Mouse (Mus musculus): ENCODE results near the gene Nexn. TPM values are rescaled to one million over a fixed set of nuclear protein-coding genes. Genes with fewer than 3 reads are reported as not detected.
"Not testable (repeated sequence)": the region's sequence is repeated elsewhere in the genome, so short reads cannot be mapped to it uniquely, and the experiment has no call there.

The Nexn gene
- total RNA-seq (2015) (not detected in 2 replicates), total RNA-seq (2017) (not detected in 2 replicates)

DNA sequence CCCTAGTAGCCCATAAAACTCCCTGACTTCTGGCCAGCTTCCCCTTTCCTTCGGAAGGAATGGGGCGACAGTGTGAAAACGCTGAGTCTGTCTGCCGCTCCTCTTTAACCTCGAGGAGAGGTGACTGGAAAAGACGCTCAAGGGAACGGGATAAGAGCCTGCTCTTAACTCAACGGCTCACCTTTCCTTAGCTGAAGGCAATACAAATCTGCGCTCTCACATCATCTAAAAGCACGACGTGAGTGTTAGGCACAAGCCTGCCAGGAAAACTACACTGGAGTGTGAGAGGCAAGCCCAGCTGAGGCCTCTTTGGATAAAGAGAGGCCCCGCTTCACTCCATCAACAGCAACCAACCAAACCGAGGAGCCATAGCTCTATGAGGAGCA lies at the start of gene Nexn:
Gene Nexn (minus strand): TSS at position 315 of the 386 bp plus-strand sequence.
- no peak for ATAC-seq (ENCODE audit: poor library complexity, severe bottlenecking)

DNA sequence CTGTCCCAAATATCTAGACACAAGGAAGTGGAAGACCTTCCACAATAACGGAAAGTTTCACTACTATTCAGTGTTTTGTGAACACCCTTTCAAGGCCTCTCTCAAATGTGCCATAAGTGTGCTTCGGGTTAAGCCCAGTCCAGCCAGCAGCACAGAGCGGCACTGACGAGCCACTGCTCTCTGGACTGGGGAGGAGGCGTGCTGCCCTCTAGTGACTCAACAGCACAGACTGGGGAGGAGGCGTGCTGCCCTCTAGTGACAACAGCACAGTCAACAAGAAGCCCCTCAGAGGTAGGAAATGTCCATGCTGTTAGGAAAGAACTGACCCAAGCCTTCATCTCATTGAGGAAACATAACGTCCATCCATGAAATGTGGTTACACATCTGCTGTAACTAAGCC lies 49.5 kb upstream of the Nexn start:
- ATAC-seq (ENCODE audit: poor library complexity, severe bottlenecking) = peak; percentile 100

DNA sequence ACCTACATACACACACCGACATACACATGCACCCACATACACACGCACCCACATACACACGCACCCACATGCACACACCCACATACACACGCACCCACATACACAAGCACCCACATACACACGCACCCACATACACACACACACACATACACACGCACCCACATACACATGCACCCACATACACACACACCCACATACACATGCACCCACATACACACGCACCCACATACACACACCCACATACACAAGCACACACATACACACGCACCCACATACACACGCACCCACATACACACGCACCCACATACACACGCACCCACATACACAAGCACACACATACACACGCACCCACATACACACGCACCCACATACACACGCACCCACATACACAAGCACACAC lies 48.5 kb upstream of the Nexn start:
- not testable (repeated sequence) for ATAC-seq (ENCODE audit: poor library complexity, severe bottlenecking)

DNA sequence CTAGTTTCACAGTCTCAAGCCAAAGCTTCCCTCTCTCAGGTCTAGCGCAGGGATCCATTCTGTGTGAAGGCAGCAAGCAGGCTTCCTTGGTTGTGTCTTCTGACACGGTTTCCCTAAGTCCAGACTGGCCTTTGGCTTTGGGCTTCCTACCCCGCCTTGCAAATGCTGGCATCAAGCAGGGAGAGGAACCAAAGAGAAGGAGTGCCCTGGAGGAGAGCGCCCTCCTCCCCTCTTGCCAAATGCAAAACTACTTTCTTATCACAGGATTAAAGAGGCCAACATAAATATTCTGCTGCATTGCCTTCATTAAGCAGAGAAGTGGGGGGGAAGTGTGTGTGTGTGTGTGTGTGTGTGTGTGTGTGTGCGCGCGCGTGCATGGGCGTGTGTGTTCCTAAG lies 43.1 kb upstream of the Nexn start:
- ATAC-seq (ENCODE audit: poor library complexity, severe bottlenecking) = no peak

DNA sequence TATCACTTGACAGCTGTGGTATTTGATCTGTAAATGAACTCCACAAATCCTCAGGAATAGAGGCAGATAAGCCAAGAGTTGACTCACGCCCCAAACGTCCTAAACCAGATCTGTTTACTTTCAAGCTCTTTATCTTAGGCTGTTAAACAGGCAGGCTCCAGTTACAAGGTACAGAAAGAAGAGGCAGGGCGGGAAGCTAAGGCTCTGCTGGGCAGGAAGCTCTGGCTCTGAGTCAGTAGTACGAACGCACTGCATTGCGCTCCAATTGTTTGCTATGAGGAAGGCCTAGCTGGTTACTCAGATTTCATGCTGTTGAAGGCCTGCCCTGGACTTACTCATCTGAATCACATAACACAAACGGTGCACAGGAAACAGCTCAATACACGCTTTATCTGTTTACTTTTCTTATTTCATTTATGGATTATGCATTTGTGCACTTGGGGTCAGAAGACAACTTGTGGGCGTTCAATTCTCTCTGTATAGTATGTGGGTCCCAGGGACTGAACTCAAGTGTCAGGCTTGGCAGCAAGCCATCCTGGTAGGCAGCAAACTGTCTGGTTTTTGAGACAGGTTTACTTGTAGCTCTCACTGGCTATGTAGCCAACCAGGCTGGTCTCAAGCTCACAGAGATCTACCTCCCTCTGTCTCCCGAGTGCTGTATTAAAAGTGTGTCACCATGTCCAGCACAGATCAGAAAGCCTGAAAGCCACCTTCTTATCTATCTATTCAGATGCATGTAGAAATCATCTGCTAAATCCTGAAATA lies 42.5 kb upstream of the Nexn start:
- ATAC-seq (ENCODE audit: poor library complexity, severe bottlenecking) = no peak

DNA sequence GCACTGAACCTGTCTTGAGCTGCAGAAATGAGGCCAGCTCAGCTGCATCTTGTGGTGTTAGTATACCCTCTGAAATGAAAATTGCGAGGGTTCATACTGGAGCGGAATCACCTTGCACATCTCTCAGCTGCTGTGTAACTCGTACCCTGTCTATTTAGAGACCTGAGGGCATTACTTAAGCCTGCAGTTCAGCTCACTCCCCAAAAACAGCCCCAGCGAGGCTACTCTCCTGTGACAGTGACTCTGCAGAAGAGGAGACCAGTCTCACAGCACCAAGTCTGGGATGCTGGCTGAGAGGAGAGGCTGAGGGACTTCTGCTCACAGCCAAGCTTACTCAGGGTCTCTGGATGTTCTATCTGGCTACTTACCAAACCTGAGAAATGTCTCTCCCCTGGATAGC lies 39.8 kb upstream of the Nexn start:
- no peak for ATAC-seq (ENCODE audit: poor library complexity, severe bottlenecking)

DNA sequence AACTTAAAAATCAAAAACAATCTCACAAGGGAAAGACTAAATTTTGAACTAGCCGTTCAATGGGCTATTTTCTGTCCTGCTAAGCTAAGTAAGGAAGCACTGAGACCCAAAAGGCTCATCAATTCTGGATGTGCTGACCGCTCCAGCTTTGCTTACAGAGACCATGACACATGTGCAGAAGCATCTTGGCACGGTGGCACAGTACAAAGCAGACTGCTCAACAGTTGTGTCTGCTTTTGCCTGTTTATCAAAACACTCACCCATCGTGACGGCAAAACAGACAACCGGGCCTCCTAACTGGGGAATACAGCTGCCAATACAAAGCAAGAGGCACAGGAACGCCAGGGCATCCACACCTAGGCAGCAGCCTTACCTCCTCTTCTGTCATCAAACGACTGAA lies 38.9 kb upstream of the Nexn start:
- no peak for ATAC-seq (ENCODE audit: poor library complexity, severe bottlenecking)

DNA sequence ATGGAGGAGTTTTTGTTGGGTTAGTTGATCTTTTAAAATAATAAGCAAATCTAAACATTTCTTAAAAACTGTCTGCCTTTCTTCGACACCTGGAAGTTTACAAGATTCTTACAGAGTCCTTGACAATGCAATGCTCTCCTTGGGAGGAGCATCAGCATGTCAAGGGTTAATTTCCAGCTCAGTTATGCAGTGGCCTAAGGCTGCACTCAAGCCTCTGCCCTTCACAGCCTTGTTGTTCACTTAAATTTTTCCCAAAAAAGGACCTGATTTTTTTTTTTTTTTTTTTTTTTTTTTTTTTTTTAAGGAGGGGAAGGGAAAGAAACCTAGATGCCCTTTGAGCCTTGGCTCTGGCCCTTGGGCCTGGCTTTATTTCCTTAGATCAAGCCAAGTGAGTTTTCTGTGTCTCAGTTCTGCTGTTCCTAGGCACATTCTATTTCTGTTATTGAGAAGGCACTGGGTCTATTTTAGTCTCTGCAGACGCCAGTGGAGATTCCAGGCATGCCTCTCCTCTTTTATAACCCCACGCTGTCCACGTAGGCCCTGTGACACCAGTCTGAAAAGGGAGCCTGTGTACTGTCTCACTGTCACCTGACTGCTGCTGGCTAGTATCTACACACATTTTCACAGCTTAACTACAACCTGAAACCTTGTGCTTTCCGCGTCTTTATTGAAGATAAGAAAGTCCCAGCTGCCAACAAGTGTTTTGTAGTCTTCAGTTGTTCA lies 38.1 kb upstream of the Nexn start:
- ATAC-seq (ENCODE audit: poor library complexity, severe bottlenecking) = no peak

DNA sequence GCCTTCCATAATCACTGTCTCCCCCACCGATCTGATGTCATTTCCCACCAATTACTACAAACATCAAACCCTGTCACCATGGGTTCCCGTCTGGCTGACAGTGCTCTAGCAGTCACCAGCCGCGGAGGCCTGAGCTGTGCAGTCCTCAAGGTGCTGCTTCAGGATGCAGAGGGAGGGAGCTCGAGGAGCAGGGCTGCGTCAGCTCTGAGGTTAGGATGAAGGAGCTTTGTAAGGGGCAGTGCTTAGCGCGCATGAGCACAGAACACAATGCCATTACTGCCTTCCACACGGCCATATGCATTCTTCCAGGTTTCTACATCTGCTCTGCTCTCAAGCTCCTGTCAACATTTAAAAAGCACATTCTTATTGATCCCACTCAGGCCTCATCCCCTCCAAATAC lies 36.8 kb upstream of the Nexn start:
- no peak for ATAC-seq (ENCODE audit: poor library complexity, severe bottlenecking)

DNA sequence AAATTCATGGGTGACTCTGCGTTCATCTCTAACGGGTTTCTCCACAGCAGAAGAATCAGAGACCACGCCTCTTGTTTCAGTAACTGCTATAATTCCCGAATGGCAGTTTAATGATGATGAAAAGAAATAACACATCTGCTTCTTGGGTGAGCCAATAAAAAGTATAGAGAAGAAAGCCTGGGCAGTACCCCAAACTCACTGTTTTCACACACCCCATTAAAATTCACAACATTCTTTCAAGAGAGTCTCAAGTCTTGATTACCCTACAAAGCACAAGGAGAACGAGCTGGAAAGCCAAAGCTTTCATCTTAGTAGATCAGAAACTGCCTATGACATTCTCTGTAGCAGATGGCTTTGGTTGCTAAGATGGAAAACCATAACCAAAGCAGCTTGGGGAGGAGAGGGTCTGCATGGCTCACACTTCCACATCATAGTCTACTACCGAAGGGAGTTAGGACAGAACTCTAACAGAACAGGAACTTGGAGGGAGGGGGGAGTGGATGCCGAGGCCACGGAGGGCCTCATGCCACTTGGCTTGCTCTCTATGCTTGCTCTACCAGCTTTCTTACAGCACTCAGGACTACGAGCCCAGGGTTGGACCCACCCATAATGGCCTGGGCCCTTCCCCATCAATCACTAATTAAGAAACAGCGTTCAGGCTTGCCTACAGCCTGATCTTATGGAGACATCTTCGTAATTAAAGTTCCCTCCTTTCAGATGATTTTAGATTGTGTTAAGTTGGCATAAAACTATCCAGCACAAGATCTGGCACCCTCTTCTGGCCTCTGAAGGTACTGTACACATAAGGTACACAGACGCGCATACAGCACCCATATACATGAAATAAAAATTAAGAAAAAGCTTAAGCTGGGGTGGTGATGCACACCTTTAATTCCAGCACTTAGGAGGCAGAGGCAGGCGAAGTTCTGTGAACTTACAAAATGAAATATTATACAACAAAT lies 34.5 kb upstream of the Nexn start:
- 0 out of 2 replicates have a peak, but pooled peaks have one; percentile 24 for ATAC-seq (ENCODE audit: poor library complexity, severe bottlenecking)

DNA sequence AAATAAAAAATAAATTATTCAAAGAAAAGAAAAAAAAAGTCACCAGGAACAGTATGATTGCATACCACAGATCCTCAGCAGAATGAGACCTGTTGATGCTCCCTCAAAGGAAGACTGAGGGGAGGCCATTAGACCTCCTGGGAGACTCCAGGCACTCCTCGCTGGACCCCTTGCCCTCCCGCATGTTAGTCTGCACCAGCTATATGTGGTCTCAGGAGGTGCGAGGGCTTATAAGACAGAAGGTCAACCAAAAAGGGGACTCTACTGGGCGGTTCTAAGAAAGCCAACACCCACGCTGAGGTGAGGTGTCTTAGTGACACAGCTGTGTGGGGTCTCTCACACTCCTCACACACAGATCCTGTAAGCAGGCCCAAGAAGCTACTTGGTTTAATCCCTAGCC lies 29.7 kb upstream of the Nexn start:
- ATAC-seq (ENCODE audit: poor library complexity, severe bottlenecking) = no peak

DNA sequence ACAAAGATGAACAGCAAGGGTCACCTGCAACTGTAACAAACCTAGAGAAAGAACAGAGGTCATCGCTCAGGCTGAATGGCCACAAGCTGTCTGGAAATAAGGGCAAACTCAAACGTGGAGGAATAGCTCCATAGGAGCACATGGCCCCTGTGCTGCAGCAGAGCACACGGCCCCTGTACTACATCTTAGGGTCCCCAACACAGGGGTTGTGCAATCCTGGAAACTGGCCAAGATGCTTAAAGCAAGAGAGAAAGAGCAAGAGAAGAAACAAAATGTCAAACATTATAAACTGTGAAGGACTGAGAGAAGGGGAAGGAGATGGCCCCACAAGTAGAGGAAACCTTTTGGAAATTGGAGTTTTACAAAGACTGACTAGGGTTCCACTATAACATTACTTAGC lies 28.2 kb upstream of the Nexn start:
- ATAC-seq (ENCODE audit: poor library complexity, severe bottlenecking) = no peak

DNA sequence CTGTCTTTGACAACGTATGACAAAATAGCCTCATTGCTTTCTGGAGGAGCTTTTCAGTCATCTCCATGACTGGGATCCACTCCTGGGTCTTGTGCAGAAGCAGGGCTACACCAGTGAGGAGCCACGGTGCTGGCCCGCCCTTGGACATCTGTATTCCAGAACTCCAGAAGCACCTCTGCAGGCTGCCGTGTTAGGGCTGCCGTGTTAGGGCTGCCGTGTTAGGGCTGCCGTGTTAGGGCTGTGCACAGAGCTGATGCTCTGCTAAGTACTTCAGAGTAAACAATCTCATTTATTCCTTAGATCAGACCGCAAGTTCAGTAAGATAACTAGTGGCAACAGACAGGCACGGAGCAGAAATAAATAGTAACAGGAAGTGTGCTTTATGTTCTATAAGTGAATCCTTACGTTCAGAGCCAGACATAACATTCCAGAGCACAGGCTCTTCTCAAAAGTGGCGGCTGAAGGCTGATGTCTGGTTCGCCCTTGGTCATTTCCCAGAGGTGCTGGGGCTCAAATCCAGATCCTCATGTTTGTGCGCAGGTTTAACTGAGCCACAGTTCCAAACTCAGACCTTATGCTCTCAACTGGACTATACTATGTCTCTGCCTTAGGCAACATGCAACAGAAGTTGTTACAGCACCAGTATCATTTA lies 27.5 kb upstream of the Nexn start:
- no peak for ATAC-seq (ENCODE audit: poor library complexity, severe bottlenecking)

DNA sequence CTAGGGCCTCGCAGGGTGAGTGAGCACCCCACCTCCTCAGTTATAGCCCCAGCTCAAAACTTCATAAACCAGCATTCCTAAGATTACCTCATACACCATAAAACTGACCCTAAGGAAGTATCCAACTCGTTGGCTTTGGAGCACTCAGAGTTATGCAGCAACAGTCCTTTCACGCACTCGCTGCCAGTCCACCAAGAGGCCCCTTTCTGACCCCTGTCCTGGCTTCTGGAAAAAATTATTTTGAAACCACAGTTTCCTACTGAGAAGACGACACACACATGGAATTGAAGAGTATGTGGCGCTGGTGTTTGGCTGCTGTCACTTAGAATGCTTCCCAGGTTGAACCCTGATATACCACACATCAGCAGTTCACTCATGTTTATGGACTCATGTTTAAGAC lies 25.7 kb upstream of the Nexn start:
- no peak for ATAC-seq (ENCODE audit: poor library complexity, severe bottlenecking)

DNA sequence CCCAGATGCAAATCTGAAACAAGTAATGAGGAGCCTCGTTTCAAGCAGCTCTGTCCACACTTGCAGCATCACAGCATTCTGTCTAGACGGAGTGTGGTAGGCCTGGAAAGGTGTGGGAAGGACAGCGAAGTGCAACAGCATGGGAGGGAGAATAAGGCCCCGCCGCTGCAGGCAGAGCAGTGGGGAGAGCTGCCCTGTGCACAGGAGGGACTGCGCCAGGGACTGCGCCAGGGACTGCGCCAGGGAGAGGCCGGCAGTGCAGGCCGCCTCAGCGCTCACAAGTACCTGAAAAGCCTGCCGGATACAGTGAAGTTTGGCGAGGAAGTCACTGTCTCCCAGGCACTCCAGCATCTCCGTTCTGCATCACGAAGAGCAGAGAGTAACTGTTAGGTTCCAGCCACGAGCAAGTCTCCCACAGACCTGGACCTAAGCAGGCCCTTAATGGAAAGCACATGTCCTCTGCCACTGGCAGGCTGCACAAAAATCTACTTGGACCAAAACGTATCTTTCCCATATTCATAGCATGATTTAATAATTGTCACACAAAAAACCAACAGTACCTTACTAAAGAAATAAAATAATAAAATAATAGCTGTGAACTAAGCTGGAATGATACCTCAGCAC lies 24.1 kb upstream of the Nexn start:
- ATAC-seq (ENCODE audit: poor library complexity, severe bottlenecking) = no peak

DNA sequence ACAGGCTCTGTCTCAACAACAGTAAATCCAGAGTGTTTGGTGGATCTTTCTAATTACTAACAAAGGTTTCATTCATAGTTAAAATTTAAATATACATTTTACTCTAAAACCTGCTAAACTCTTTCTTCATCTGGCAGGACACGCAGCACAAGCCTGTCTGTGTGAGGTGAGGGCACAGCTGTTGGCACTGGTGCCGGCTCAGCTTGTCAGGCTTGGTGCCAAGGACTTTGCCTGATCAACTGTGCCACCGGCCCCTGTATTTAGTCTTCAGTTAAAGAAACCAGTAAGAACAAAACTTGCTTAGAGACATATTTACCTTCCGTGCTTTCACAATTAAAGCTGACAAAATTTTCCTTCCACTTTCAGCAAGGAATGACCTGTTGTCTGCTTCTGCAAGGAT lies 22.6 kb upstream of the Nexn start:
- no peak for ATAC-seq (ENCODE audit: poor library complexity, severe bottlenecking)

DNA sequence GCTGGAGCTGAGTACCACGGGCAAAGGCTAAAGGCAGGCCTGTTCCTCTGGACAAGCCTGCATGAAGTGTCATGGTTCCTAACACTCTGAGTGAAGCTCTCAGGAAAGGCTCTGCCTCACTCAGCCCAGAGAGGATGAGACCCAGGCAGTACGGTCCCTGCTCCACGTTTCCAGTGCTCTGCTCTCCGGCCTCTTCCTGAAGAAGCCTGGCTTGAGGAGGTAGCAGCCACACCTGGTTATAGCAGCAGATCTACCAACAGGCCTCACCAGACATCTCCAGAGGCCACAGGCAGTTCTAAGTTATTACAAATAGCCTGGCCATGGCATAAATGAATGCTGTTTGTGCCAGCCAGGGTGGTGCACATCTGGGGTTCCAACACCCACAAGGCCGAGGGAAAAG lies 22.1 kb upstream of the Nexn start:
- no peak for ATAC-seq (ENCODE audit: poor library complexity, severe bottlenecking)

DNA sequence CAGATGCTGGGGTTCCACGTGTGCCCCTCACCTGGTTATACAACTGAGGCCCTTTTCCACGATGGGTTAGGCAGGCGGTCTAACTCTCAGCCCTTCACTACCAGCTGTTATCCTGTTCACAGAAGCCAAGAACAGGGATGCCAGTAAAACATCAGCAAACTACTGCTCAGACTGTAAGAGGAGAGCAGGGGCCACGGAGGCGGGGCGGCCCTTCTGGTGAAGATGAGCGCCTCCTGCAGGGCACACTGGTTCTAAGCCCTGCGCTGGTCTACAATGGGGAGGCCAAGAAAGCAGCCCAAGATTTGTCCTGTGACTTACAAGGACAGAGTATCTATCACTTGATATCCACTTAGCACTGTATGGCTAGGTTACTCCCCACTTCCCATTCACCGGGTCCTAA lies 21.7 kb upstream of the Nexn start:
- ATAC-seq (ENCODE audit: poor library complexity, severe bottlenecking) = no peak

DNA sequence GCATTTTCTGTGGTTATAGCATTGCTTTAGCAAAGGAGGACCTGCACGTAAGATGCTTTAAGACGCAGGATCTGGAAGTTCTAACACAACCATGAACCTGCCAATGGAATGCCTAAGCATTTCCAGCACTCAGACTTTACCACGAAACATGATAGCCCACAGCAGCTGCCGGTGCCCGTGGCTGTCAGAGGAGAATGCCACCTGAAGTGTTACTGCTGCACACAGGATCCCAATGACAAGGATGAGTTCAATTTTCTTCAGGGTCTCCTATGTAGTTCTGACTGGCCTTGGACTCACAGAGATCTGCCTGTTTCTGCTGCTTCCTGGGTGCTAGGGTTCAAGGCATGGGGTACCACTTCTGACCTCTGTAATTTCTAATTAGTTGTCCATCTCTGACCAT lies 18.6 kb upstream of the Nexn start:
- no peak for ATAC-seq (ENCODE audit: poor library complexity, severe bottlenecking)

DNA sequence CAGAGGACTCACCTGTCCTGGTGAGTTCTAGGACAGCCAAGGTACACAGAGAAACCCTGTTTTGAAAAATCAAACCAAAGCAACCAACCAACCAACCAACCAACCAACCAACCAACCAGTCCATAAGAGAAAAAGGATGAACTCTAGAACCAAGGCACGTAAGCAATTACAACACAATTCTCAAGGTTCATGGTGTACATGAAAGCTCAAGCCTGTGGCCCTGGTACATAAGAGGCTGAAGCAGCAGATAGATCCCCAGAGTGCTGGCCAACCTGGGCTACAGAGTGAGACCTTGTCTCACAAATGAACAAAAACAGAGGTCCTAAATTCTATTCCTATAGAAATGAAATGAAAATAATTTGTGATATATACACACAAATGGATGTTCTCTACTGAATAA lies 18.2 kb upstream of the Nexn start:
- ATAC-seq (ENCODE audit: poor library complexity, severe bottlenecking) = no peak

Data from megakaryocyte, adult 5-6 weeks (primary cell).